Mouse (Mus musculus): ENCODE measurements around the gene Amph.
"Not testable (repeated sequence)": the region's sequence is repeated elsewhere in the genome, so short reads cannot be mapped to it uniquely, and the experiment has no call there.

The Amph gene

GRCm38 (mm10) chr13:19025906-19026305, 77.9 kb downstream of the Amph start:
- no peak for DNase-seq (ENCODE audit: low read depth)

GRCm38 (mm10) chr13:19026923-19027322, 78.9 kb downstream of the Amph start:
- no peak for DNase-seq (ENCODE audit: low read depth)

GRCm38 (mm10) chr13:19027766-19028350, 79.9 kb downstream of the Amph start:
- no peak for DNase-seq (ENCODE audit: low read depth)

- DNase-seq (ENCODE audit: low read depth) = no peak
These were observed 84.1 kb downstream of the Amph start for GRCm38 (mm10) chr13:19031916-19032688.

- no peak for DNase-seq (ENCODE audit: low read depth)
These were observed 104.1 kb downstream of the Amph start for GRCm38 (mm10) chr13:19052090-19052489.

GRCm38 (mm10) chr13:19054504-19054903, 106.5 kb downstream of the Amph start:
- no peak for DNase-seq (ENCODE audit: low read depth)

- DNase-seq (ENCODE audit: low read depth) = peak; percentile 40
These were observed 124.3 kb downstream of the Amph start for GRCm38 (mm10) chr13:19072261-19072660.

- no peak for DNase-seq (ENCODE audit: low read depth)
These were observed 129.4 kb downstream of the Amph start for GRCm38 (mm10) chr13:19077427-19077826.

- DNase-seq (ENCODE audit: low read depth) = no peak
These were observed 133.9 kb downstream of the Amph start for GRCm38 (mm10) chr13:19081932-19082331.

- DNase-seq (ENCODE audit: low read depth) = no peak
These were observed 146.6 kb downstream of the Amph start for GRCm38 (mm10) chr13:19094571-19094970.

- no peak for DNase-seq (ENCODE audit: low read depth)
These were observed 149.1 kb downstream of the Amph start for GRCm38 (mm10) chr13:19097117-19097516.

GRCm38 (mm10) chr13:19101889-19102402, 153.9 kb downstream of the Amph start:
- peak; percentile 14 for DNase-seq (ENCODE audit: low read depth)

- peak; percentile 2 for DNase-seq (ENCODE audit: low read depth)
These were observed 158.4 kb downstream of the Amph start for GRCm38 (mm10) chr13:19106418-19106817.

- DNase-seq (ENCODE audit: low read depth) = no peak
These were observed 161.3 kb downstream of the Amph start for GRCm38 (mm10) chr13:19109331-19109730.

- no peak for DNase-seq (ENCODE audit: low read depth)
These were observed 165.3 kb downstream of the Amph start for GRCm38 (mm10) chr13:19113034-19113922.

- DNase-seq (ENCODE audit: low read depth) = not testable (repeated sequence)
These were observed 166.8 kb downstream of the Amph start for GRCm38 (mm10) chr13:19114761-19115160.

- no peak for DNase-seq (ENCODE audit: low read depth)
These were observed 179.0 kb downstream of the Amph start for GRCm38 (mm10) chr13:19126912-19127552.

GRCm38 (mm10) chr13:19133833-19134232, 185.8 kb downstream of the Amph start:
- peak; percentile 51 for DNase-seq (ENCODE audit: low read depth)

GRCm38 (mm10) chr13:19137212-19137611, 189.2 kb downstream of the Amph start:
- DNase-seq (ENCODE audit: low read depth) = no peak

GRCm38 (mm10) chr13:19137932-19138331, 189.9 kb downstream of the Amph start:
- no peak for DNase-seq (ENCODE audit: low read depth)

GRCm38 (mm10) chr13:19138550-19138949, 190.5 kb downstream of the Amph start:
- no peak for DNase-seq (ENCODE audit: low read depth)

- DNase-seq (ENCODE audit: low read depth) = no peak
These were observed 191.1 kb downstream of the Amph start for GRCm38 (mm10) chr13:19139104-19139503.
